Mouse (Mus musculus): ENCODE results near the gene Fhl5. TPM values are rescaled to one million over a fixed set of nuclear protein-coding genes. Genes with fewer than 3 reads are reported as not detected.
"Not testable (repeated sequence)": the region's sequence is repeated elsewhere in the genome, so short reads cannot be mapped to it uniquely, and the experiment has no call there.

The Fhl5 gene
- polyA plus RNA-seq (2015; fragmentation: Nextera tagmentation; extraction: Ambion mirVana): not detected in 2 replicates

DNA sequence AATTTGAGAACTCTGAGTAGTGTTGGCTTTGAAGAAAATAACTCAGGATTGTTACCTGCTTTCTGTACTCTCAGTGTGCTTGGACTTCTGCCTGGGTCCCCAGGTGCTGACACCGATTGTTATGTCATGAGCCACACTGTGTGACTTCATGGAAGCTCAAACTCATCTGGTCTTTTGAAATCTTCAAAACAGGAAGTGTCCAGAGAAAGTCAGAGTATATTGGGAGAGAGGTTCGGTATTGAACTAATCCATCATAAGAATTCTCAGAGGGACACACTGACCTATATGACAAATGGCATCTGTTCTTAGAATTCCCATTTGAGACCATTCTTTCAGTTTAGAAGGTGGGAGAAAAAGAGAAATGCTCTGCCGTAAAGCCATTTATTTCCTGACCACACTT, at the start of gene Fhl5:
Fhl5 (minus strand) TSS at position 101 of the 400 bp plus-strand sequence.
- no peaks in the 10 kb centered on the region for H3K9me3 ChIP-seq (replicated peaks)
- ATAC-seq (ENCODE audit: low read depth): no peak
- no peaks in the 10 kb centered on the region for H3K27me3 ChIP-seq
- H3K4me2 ChIP-seq: no peak within 1 kb of the TSS
- 73% methylated on average over 3 of the region's 3 CpGs for WGBS (ENCODE audit: insufficient replicate concordance)
- H3K36me3 ChIP-seq: no peaks in the 10 kb centered on the region
- H3K4me3 ChIP-seq (replicated peaks): no peak within 1 kb of the TSS
- H3K27ac ChIP-seq: no peak within 1 kb of the TSS
- H3K4me1 ChIP-seq (replicated peaks): no peaks in the 10 kb centered on the region; the same call in 1 of the 2 replicates
- DNase-seq: no peak
- H3K9ac ChIP-seq: no peak within 1 kb of the TSS

GRCm38 (mm10) chr4:25285002-25285401, 42.3 kb upstream of the Fhl5 start:
- not testable (repeated sequence) for H3K4me3 ChIP-seq (replicated peaks); H3K27ac ChIP-seq; H3K9ac ChIP-seq; H3K9me3 ChIP-seq (replicated peaks); H3K36me3 ChIP-seq; DNase-seq; ATAC-seq (ENCODE audit: low read depth); H3K4me2 ChIP-seq; H3K27me3 ChIP-seq; H3K4me1 ChIP-seq (replicated peaks)
- 46% methylated on average over 1 of the region's 1 CpGs for WGBS (ENCODE audit: insufficient replicate concordance)

DNA sequence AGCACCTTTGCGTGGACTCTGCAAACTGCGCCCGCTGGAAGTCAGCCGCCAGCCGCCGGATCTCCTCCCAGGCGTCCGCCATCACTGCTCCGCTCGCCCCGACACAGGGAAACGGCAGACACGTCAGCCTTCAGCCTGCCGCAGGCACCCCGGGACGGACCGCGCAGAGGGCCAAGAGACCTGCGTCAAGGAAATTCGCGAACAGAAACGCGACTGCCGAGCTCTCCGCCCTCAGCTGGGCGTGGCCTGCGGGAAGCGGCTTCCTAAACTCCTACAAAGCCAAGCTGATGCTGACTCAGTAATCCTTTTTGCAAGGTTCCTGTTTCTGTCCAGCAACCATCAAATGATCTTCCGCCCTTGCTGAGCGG, 39.0 kb upstream of the Fhl5 start, which contains the start of gene Ufl1:
Ufl1 (minus strand) TSS at position 151 of the 368 bp plus-strand sequence.
- Histone ChIP-seq H3K9ac (peak within 1 kb of the TSS; percentile 87), H3K27me3 (no peaks in the 10 kb centered on the region), H3K4me1 (replicated peaks) (peaks cover 5% of the 10 kb centered on the region), H3K4me3 (replicated peaks) (peak within 1 kb of the TSS; percentile 86), H3K4me2 (peak within 1 kb of the TSS; percentile 72), H3K27ac (peak within 1 kb of the TSS; percentile 87), H3K36me3 (peaks cover 21% of the 10 kb centered on the region), H3K9me3 (replicated peaks) (no peaks in the 10 kb centered on the region)
- ATAC-seq (ENCODE audit: low read depth) (peak; percentile 99), DNase-seq (peak; percentile 91)
- under 1% methylated on average over 30 of the region's 30 CpGs for WGBS (ENCODE audit: insufficient replicate concordance)

DNA sequence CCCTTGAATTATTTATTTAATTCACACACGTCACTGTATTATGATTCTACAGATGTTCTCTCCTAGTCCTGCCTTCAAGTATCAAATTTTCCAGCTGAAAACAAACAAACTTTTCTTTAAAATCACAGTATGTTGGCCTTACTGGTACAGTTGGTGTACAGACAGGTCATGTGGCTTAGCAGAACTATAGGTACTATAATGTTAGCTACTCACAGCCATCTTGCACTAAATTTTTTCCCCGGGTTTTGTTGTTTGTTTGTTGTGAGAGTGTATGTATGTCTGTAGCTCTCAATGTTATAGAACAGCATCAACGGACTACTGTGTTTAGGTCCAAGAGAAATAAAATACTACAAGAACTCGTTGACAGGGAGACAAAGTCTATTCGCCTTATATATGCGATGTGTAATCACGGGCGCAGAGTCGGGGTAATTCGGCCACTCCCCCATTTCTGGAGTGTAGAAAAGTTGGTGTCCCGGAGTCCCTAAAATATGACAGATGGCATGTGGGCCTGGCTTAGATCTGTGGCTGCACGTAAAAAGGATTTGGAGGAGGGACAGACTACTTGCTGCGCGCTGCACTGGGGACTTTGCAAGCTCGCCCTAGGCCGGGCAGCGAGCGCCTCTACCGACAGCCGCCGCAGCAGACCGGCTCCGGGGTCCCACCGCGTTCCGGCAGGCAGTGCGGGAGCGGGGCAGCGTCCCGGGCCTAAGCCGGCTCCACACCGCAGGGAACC, 38.4 kb upstream of the Fhl5 start:
- ATAC-seq (ENCODE audit: low read depth) (peak; percentile 88), DNase-seq (no peak)
- Histone ChIP-seq H3K36me3 (peaks cover 22% of the 10 kb centered on the region), H3K27me3 (no peaks in the 10 kb centered on the region), H3K27ac (peak overlapping the region; percentile 87), H3K4me2 (peak overlapping the region; percentile 72), H3K4me1 (replicated peaks) (peaks cover 5% of the 10 kb centered on the region), H3K9me3 (replicated peaks) (no peaks in the 10 kb centered on the region), H3K9ac (peak overlapping the region; percentile 87), H3K4me3 (replicated peaks) (peak overlapping the region; percentile 86)
- 2% methylated on average over 32 of the region's 32 CpGs for WGBS (ENCODE audit: insufficient replicate concordance)

DNA sequence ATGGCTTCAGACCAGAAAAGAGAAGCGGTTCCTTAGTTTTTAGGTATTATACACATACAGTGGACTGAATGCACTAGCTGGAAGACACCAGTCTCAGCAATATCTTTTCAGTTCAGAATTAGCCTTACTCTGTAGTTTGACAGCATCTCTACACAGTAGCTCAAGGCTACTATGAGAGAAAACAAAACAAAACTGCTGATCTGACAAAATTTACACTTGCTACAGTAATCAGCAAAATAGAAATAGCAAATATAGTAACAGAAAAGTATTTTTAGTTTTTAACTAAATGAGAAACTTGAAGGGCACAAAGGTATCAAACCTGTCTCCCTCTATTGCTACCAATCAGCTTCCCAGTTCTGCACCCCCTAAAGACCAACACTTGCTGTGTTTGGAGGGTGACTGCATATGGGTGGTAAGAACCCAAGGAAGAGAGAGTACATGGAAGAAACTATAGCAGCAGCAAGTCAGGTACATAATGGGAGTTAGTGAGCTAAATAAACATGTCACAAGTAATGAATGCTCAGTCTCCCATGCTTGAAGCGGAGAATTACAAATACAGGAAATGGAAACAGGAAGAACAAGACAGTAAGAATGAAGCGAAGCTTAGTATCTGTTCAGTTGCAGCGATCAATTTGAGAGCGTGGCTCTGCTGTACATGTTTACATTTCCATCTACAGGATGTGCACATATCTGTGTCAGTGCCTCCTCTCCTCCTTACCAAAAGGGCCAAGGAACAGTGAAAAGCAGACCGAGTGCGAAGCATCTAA, 30.4 kb upstream of the Fhl5 start:
- H3K9me3 ChIP-seq (replicated peaks): no peaks in the 10 kb centered on the region
- 68% methylated on average over 7 of the region's 7 CpGs for WGBS (ENCODE audit: insufficient replicate concordance)
- no peak for ATAC-seq (ENCODE audit: low read depth)
- H3K27ac ChIP-seq: no peak overlapping the region
- peaks cover 69% of the 10 kb centered on the region for H3K36me3 ChIP-seq
- no peak for DNase-seq
- H3K4me3 ChIP-seq (replicated peaks): no peak overlapping the region
- H3K27me3 ChIP-seq: no peaks in the 10 kb centered on the region
- no peak overlapping the region for H3K4me2 ChIP-seq
- no peak overlapping the region for H3K9ac ChIP-seq
- H3K4me1 ChIP-seq (replicated peaks): no peaks in the 10 kb centered on the region

DNA sequence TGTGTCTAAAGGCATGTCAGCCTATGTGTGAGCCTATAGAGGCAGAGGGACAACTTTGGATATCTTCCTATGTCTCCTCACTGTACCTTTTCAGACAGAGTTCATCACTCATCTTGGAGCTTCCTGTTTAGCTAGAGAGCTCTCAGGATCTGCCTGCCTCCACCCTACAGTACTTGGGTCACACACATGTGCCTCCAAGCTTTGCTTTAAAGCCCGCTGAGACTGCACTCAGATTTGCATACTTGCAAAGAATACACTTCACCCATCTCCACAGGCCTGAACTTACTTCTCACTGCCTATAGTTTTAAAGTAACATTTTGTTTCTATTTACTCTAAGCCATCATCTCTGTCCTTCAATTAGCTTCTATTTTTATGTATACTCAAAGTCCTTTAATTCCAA, 29.2 kb upstream of the Fhl5 start:
- Histone ChIP-seq H3K9ac (no peak overlapping the region), H3K4me1 (replicated peaks) (no peaks in the 10 kb centered on the region), H3K27ac (no peak overlapping the region), H3K36me3 (peaks cover 68% of the 10 kb centered on the region), H3K27me3 (no peaks in the 10 kb centered on the region), H3K4me3 (replicated peaks) (no peak overlapping the region), H3K4me2 (no peak overlapping the region), H3K9me3 (replicated peaks) (no peaks in the 10 kb centered on the region)
- ATAC-seq (ENCODE audit: low read depth) (no peak), DNase-seq (no peak)
- 66% methylated on average over 1 of the region's 1 CpGs for WGBS (ENCODE audit: insufficient replicate concordance)

- Histone ChIP-seq H3K9me3 (replicated peaks) (no peaks in the 10 kb centered on the region), H3K27ac (no peak overlapping the region), H3K36me3 (peaks cover 59% of the 10 kb centered on the region), H3K4me3 (replicated peaks) (no peak overlapping the region), H3K4me1 (replicated peaks) (no peaks in the 10 kb centered on the region), H3K9ac (no peak overlapping the region), H3K4me2 (no peak overlapping the region), H3K27me3 (no peaks in the 10 kb centered on the region)
- 46% methylated on average over 3 of the region's 3 CpGs for WGBS (ENCODE audit: insufficient replicate concordance)
- ATAC-seq (ENCODE audit: low read depth) (no peak), DNase-seq (no peak)
Observed at GRCm38 (mm10) chr4:25267144-25267543, 24.5 kb upstream of the Fhl5 start.

DNA sequence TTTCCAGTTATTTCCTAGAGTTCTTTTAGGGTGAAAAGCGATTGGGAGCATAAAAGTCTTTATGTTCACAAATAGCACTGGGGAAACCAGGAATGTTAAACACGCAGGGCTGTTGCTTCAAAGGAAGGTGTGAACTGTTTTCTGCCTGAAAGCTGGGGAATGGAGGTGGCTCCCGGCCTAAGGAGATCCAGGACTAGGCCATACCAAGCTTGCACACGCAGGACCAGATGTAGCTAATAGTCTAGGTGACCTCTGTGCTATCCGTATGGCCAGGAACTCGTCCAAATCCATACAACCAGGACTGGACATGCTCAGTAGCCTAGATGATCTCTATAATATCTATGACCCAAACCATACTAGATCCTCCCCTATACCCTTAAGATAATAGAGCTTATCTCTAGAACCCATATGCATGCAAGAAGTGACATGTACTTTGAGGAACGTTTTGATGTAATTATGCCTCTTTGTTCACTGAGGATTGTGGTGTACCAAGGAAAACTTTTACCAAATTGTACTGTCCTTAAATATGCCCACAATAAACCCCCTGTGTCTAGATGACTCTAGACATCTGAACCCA, 15.2 kb upstream of the Fhl5 start:
- no peaks in the 10 kb centered on the region for H3K9me3 ChIP-seq (replicated peaks)
- H3K4me1 ChIP-seq (replicated peaks): peaks cover 12% of the 10 kb centered on the region; the same call in 1 of the 2 replicates
- no peak overlapping the region for H3K27ac ChIP-seq
- ATAC-seq (ENCODE audit: low read depth) (peak; percentile 94), DNase-seq (no peak)
- H3K4me2 ChIP-seq: no peak overlapping the region
- no peak overlapping the region for H3K4me3 ChIP-seq (replicated peaks)
- H3K36me3 ChIP-seq: peaks cover 24% of the 10 kb centered on the region
- 62% methylated on average over 7 of the region's 7 CpGs for WGBS (ENCODE audit: insufficient replicate concordance)
- no peak overlapping the region for H3K9ac ChIP-seq
- no peaks in the 10 kb centered on the region for H3K27me3 ChIP-seq

- H3K27ac ChIP-seq; H3K9me3 ChIP-seq (replicated peaks); H3K36me3 ChIP-seq; DNase-seq; H3K4me3 ChIP-seq (replicated peaks); H3K9ac ChIP-seq; H3K27me3 ChIP-seq: not testable (repeated sequence)
- peaks cover 11% of the 10 kb centered on the region for H3K4me1 ChIP-seq (replicated peaks)
- 94% methylated on average over 1 of the region's 1 CpGs for WGBS (ENCODE audit: insufficient replicate concordance)
- peak; percentile 60; the same call in 1 of the 2 replicates for ATAC-seq (ENCODE audit: low read depth)
- H3K4me2 ChIP-seq: peak overlapping the region; percentile 28; the same call in 1 of the 2 replicates
Observed at GRCm38 (mm10) chr4:25235663-25236062, 7.0 kb downstream of the Fhl5 start.

- H3K27me3 ChIP-seq; H3K9ac ChIP-seq; H3K27ac ChIP-seq; H3K4me3 ChIP-seq (replicated peaks); H3K9me3 ChIP-seq (replicated peaks); H3K36me3 ChIP-seq; H3K4me2 ChIP-seq: not testable (repeated sequence)
- peaks cover 11% of the 10 kb centered on the region for H3K4me1 ChIP-seq (replicated peaks)
- ATAC-seq (ENCODE audit: low read depth) (peak; percentile 78), DNase-seq (peak; percentile 18)
- 57% methylated on average over 1 of the region's 1 CpGs for WGBS (ENCODE audit: insufficient replicate concordance)
Observed at GRCm38 (mm10) chr4:25233767-25234166, 8.9 kb downstream of the Fhl5 start.

DNA sequence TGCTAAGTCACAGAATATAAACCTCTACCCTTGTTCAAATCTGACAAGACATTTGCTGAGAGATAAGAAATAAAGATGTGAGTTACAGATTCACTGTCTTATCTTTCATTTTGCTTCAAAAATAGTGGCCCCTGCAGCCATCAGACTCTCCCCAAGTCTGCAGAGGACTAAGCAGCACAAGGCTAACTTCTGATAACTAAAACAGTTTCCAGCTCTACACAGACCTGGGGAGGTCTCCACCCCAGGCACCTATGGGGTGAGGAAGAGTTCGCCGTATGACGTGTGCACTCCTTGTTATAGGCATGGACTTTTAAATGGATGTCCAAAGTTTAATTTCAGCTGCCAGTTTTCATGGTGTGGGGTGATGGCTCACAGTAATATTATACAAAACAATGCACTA, 10.1 kb downstream of the Fhl5 start:
- Histone ChIP-seq H3K9me3 (replicated peaks) (no peaks in the 10 kb centered on the region), H3K4me2 (no peak overlapping the region), H3K27ac (no peak overlapping the region), H3K36me3 (no peaks in the 10 kb centered on the region), H3K4me1 (replicated peaks) (peaks cover 11% of the 10 kb centered on the region), H3K27me3 (no peaks in the 10 kb centered on the region), H3K9ac (no peak overlapping the region), H3K4me3 (replicated peaks) (no peak overlapping the region)
- peak; percentile 62; the same call in 1 of the 2 replicates for ATAC-seq (ENCODE audit: low read depth)
- 66% methylated on average over 3 of the region's 3 CpGs for WGBS (ENCODE audit: insufficient replicate concordance)
- no peak for DNase-seq

Measured in liver, embryonic 13.5 days (tissue).